Mouse (Mus musculus): ENCODE measurements around the gene Gm5795.
"Not testable (repeated sequence)": the region's sequence is repeated elsewhere in the genome, so short reads cannot be mapped to it uniquely, and the experiment has no call there.

Gm5795 gene

DNA sequence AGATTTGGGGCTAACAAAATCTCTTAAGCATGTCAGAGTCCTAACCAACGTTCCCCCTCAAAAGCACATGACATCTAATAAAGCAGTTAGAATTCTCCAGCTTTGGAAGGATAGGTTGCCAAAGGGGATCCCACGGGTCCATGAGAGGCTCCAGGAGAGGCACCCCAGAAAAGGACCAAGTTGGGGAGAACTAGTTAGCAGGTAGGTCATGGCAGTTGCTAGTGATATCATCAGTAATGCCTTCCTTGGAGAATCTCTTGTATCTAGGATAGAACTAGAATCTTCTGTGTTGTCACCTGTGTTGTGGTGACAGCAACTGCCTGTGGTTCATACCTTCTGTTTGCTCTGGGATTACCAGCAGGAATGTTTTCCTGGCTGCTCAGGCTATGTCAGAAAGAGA, at the start of gene Gm5795:
Gene Gm5795 (plus strand): TSS at position 301 of the 400 bp plus-strand sequence.
- not testable (repeated sequence) for DNase-seq (ENCODE audit: low spot score)

GRCm38 (mm10) chr14:3208272-3209152, 20.5 kb downstream of the Gm5795 start, which contains the start of gene D830030K20Rik:
TSS of gene D830030K20Rik (plus strand) at chr14:3208488.
- not testable (repeated sequence) for DNase-seq (ENCODE audit: low spot score)

DNA sequence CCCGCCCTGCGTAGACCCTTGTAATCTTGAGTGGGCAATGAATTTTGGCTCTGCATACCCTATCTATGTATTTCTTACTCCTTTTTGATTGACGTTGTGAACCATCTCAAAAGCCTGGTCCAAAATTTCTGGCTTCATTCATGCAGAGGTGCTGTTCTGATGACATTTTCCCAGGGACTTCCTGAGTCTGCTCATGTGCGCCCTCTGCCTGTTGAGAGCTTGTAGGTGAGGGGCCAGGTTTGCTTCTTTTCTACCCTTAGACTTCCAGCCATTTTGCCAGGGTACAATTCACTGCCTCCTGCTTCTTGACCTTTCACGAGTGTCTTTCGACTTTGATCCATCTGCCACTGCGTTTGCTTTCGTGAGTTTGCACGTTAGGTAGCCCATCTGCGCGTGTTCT, 21.3 kb downstream of the Gm5795 start:
- not testable (repeated sequence) for DNase-seq (ENCODE audit: low spot score)
